Mouse (Mus musculus): ENCODE measurements around the gene Wdr53.

- TF ChIP-seq CTCF (IDR thresholded peaks at IDR 0.05; ENCODE audit: extremely low read depth, insufficient read length, insufficient replicate concordance, low read depth, low read length): no peak
- TF ChIP-seq POLR2A (IDR thresholded peaks at IDR 0.05; ENCODE audit: low read depth, low read length): no peak
Measured at GRCm38 (mm10) chr16:32280211-32280610, 33.2 kb downstream of the Wdr53 start.

All from small intestine, adult 2 months (tissue).